Mouse (Mus musculus) ovary, adult 2 months (tissue): ENCODE results near the gene Hspb7. TPM values are rescaled to one million over a fixed set of nuclear protein-coding genes. Genes with fewer than 3 reads are reported as not detected.

Experiments
- polyA plus RNA-seq: library from polyadenylated mRNA; depleted of rRNA; stranded (reverse); fragments of >200 nt; gene quantifications from 2 replicates; pipeline ENCODE4 v1.2.3, GENCODE M21; 2012; rRNA removed

Hspb7 gene
- 15.4 and 16.0 TPM in 2 replicates for polyA plus RNA-seq

DNA sequence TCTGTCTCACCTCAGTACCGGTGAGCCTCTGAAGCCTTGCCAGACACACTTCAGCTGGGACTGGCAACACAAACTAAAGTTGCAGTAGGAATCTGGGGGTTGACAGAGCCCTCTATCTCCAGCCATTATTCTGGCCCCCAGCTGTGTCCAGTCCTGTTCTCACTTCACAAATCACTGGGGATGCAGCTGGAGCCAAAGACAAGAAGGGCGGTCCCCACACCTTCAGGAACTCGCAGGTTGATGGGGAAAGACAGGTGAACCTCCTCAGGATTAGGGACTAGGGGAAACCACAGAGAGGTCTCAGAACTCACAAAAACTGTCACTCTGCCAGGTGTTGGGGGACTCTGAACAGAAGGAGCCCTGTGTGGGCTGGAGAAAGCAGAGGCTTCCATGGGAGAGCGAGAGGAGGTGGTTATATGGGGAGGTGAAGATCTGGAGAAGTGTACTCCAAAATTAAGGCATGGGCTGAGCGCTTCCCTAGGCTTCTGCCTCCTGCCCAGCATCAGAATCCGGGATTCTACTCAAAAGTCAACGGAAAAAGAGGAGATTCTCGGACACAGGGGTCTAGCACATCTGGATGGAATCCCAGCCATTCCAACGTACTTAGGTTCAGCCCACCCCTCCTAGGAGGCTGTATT is at the start of gene Hspb7:
Gene Hspb7 (plus strand): TSS at position 588 of the 638 bp plus-strand sequence.

DNA sequence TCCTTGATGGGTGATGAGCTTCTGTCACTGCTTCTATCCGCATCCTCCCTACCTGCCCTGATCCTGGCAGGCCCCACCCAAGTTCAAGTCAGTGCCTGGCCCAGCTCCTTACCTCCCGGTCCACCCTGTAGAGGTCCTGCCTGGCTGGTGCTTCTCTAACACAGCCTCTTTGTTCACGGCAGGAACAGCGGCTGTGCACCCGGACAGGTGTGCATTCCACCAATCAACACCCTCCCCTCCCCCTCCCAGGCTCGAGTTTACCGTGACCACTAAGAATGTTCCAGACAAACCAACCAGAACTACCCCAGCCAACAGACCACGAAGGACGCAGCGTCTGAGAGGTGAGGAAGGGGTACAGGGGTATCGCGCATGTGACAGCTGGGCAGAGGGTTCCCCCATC is 22.0 kb upstream of the Hspb7 start, which contains the start of gene Clcnka:
Gene Clcnka (minus strand): TSS at position 180 of the 400 bp plus-strand sequence.

DNA sequence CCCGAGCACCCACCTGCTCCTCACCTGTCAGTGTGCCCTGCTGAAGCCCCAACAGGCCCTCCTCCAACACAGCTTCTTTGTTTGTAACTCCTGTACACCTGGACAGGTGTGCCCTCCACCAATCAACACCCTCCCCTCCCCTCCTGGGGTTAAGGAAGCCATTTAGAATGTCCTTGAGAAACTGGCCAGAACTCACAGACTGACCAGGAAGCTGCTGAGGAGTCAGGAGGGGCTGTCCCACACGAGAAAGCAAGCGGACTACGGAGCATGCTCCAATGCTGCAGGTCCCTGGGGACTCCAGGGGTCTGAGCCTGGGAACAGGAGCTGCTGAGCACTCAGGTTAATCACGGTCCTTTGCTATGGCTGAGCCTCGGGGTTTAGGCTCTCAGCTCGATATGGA is 4.7 kb upstream of the Hspb7 start, which contains the start of gene Clcnkb:
Gene Clcnkb (minus strand): TSS at position 91 of the 400 bp plus-strand sequence.

DNA sequence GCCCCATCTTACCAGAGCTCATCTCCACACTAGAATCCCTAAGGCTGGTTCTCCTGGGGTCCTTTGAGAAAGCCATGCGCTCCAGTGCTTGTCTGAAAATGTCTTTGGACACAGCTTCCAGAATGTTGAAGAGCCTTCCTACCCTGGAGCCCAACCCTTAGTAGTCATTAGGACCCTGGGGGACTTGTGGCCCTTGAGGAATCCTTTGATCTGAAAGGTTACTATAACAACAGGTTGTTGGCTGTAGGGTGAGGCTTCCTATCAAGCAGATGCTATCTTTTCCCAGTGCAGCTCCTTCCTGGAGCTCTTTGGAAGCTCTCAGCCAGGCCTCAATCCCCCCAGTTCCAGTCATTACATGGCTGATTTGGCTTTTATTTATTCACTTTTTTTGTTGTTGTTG is 15.4 kb downstream of the Hspb7 start, which contains the start of gene Srarp:
Gene Srarp (minus strand): TSS at position 132 of the 400 bp plus-strand sequence.

DNA sequence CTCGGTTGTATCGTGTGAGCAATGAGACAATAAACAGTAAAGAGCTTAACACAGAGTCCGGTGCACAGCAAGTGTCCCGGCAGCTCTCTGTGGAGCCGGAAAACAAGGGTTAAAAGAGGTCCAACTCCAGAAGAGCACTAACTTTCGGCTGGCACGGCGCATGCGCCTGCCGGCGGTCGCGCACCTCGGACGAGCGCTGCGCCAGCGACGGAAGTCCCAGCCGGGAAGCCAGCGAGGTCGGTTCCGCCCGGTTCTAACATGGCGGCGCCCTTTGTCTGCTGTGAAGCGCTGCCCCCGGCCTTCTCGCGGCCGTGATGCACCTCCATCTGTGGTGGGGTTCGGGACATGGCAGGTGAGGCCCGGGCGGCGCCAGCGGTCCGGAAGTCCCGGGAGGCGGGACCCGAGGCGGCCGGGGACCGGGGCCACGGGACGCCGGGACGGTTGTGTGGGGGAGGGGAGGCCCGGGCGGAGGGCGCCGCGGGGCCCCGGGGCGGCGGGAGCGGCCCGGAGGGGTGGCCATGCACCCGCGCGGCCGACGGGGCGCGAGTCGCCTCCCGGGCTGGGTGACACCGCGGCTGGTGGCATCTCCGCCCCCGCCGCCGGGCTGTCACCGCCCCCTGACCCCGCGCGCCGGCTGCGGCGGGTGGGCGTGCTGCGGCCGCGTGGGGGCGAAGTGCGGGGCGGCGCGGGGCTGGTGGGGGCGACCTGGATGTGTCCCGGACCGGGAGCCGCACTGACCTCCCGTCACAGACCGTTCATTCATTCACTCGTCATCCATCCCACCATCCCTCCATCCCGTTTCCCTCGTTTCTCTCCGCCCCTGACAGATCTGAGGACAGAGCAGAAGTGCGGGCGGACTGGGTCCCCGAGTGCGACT is 24.1 kb downstream of the Hspb7 start, which contains the start of gene Zbtb17:
Gene Zbtb17 (plus strand): TSS at position 204 of the 877 bp plus-strand sequence.

Other genes with a start within 250 kb of the Hspb7 start
- gene Rsg1, start 206.8 kb upstream of the Hspb7 start, polyA plus RNA-seq: 3.8 and 4.5 TPM in 2 replicates
- 25.2 and 27.8 TPM in 2 replicates for gene Arhgef19, start 181.3 kb upstream of the Hspb7 start, polyA plus RNA-seq
- 11.6 and 14.6 TPM in 2 replicates for gene Epha2, start 119.5 kb upstream of the Hspb7 start, polyA plus RNA-seq
- gene Fam131c, start 52.6 kb upstream of the Hspb7 start, polyA plus RNA-seq: 4.6 and 6.3 TPM in 2 replicates
- not detected in 2 replicates for gene Clcnka, start 22.1 kb upstream of the Hspb7 start, polyA plus RNA-seq
- gene Clcnkb, start 4.8 kb upstream of the Hspb7 start, polyA plus RNA-seq: not detected in 2 replicates
- 1.9 and 2.3 TPM in 2 replicates for gene Srarp, start 15.3 kb downstream of the Hspb7 start, polyA plus RNA-seq
- 61.4 and 64.3 TPM in 2 replicates for gene Zbtb17, start 23.9 kb downstream of the Hspb7 start, polyA plus RNA-seq
- 21.1 and 26.2 TPM in 2 replicates for gene Spen, start 117.8 kb downstream of the Hspb7 start, polyA plus RNA-seq
- 38.7 and 43.2 TPM in 2 replicates for gene Fblim1, start 185.3 kb downstream of the Hspb7 start, polyA plus RNA-seq
- gene Tmem82, start 197.9 kb downstream of the Hspb7 start, polyA plus RNA-seq: 2.5 and 2.9 TPM in 2 replicates
- gene Slc25a34, start 203.0 kb downstream of the Hspb7 start, polyA plus RNA-seq: 5.1 and 5.5 TPM in 2 replicates
- gene Plekhm2, start 244.1 kb downstream of the Hspb7 start, polyA plus RNA-seq: 69.2 and 81.9 TPM in 2 replicates